In genomic region chr2:152653874-152654715, GRCm38 (mm10) we compare ENCODE assay signal across 9 mouse cellular contexts. TPM values are rescaled to one million over a fixed set of nuclear protein-coding genes. Genes with fewer than 3 reads are reported as not detected.
DNase-seq lines count a peak whose midpoint lies in the region; ATAC-seq lines count a peak whose summit lies in the region.
"Had no signal": no experiment of that assay in that cellular context is flagged by ENCODE, and none has a peak within 500 bp of the region (broad histone marks: within the 10 kb centered on the region; RNA-seq: fewer than 3 reads in every experiment).

No protein-coding gene starts in this region.

- peaks cover 25% of the 10 kb centered on the region for H3K4me1 ChIP-seq in kidney, embryonic 15.5 days
- H3K4me1 ChIP-seq in forebrain, embryonic 14.5 days (ENCODE audit: control insufficient read depth, insufficient read depth, low read length), result no peaks in the 10 kb centered on the region; the same call in 1 of the 2 replicates
- H3K4me1 ChIP-seq in hindbrain, embryonic 12.5 days, result peaks cover 9% of the 10 kb centered on the region

- no peak overlapping the region for H3K4me3 ChIP-seq in kidney, embryonic 15.5 days (replicated peaks)
- no peak overlapping the region for H3K4me3 ChIP-seq in forebrain, embryonic 14.5 days (ENCODE audit: low read depth, low read length)
- H3K4me3 ChIP-seq in hindbrain, embryonic 12.5 days, result 0 out of 2 replicates have a peak overlapping the region, but pooled peaks have one; percentile 1

- no peak overlapping the region for H3K27ac ChIP-seq in kidney, embryonic 15.5 days
- H3K27ac ChIP-seq in forebrain, embryonic 14.5 days (ENCODE audit: low read depth, low read length), result peak overlapping the region; percentile 79
- peak overlapping the region; percentile 83 for H3K27ac ChIP-seq in hindbrain, embryonic 12.5 days

- H3K9me3 ChIP-seq in kidney, embryonic 15.5 days (replicated peaks), result no peaks in the 10 kb centered on the region
- no peaks in the 10 kb centered on the region for H3K9me3 ChIP-seq in forebrain, embryonic 14.5 days (replicated peaks; ENCODE audit: control insufficient read depth, low read length)
- no peaks in the 10 kb centered on the region for H3K9me3 ChIP-seq in hindbrain, embryonic 12.5 days (replicated peaks)

- 47% methylated on average over 14 of the region's 14 CpGs for WGBS in kidney, embryonic 15.5 days
- 58% methylated on average over 14 of the region's 14 CpGs for WGBS in forebrain, embryonic 14.5 days
- 44% methylated on average over 14 of the region's 14 CpGs for WGBS in hindbrain, embryonic 12.5 days

- 0 out of 2 replicates have a peak, but pooled peaks have one; percentile 7 for ATAC-seq in kidney, embryonic 15.5 days (replicated peaks; ENCODE audit: low FRiP score)
- peak; percentile 94 for ATAC-seq in forebrain, embryonic 14.5 days
- peak; percentile 86 for ATAC-seq in hindbrain, embryonic 12.5 days (ENCODE audit: low FRiP score)
- ATAC-seq in megakaryocyte, adult 5-6 weeks (ENCODE audit: poor library complexity, severe bottlenecking), result peak; percentile 41

- H3K9ac ChIP-seq in kidney, embryonic 15.5 days, result no peak overlapping the region
- H3K9ac ChIP-seq in forebrain, embryonic 14.5 days (ENCODE audit: low read length), result no peak overlapping the region
- no peak overlapping the region for H3K9ac ChIP-seq in hindbrain, embryonic 12.5 days

- no peak overlapping the region for H3K4me2 ChIP-seq in kidney, embryonic 15.5 days
- H3K4me2 ChIP-seq in forebrain, embryonic 14.5 days (ENCODE audit: low read length), result peak overlapping the region; percentile 26; the same call in 1 of the 2 replicates
- H3K4me2 ChIP-seq in hindbrain, embryonic 12.5 days (replicated peaks), result peak overlapping the region; percentile 37

- no peaks in the 10 kb centered on the region for H3K36me3 ChIP-seq in kidney, embryonic 15.5 days
- no peaks in the 10 kb centered on the region for H3K36me3 ChIP-seq in forebrain, embryonic 14.5 days (ENCODE audit: control insufficient read depth, insufficient read depth, low read length)
- no peaks in the 10 kb centered on the region for H3K36me3 ChIP-seq in hindbrain, embryonic 12.5 days

- H3K27me3 ChIP-seq in kidney, embryonic 15.5 days, result no peaks in the 10 kb centered on the region
- no peaks in the 10 kb centered on the region for H3K27me3 ChIP-seq in forebrain, embryonic 14.5 days (replicated peaks; ENCODE audit: control insufficient read depth, insufficient read depth, low read length)
- H3K27me3 ChIP-seq in hindbrain, embryonic 12.5 days, result no peaks in the 10 kb centered on the region

- no peak for DNase-seq in kidney, adult 9 months
- DNase-seq in Muller cell, postnatal 12 days (ENCODE audit: inconsistent ontology term), result peak; percentile 68
- DNase-seq in forebrain, embryonic 14.5 days (ENCODE audit: low spot score), result peak; percentile 92
- peak; percentile 70 for DNase-seq in skeletal muscle tissue, adult 2 months (ENCODE audit: low read depth, low spot score)
- no peak for DNase-seq in cerebellum, adult 11 months

RNA-seq across cellular contexts. Expression of gene H13, which starts 15.2 kb away (rescaled TPM):
- polyA plus RNA-seq in kidney, embryonic 15.5 days (2015; fragmentation: Nextera tagmentation; extraction: Ambion mirVana), result 141 and 147 TPM in 2 replicates
- 136 and 161 TPM in 2 replicates for polyA plus RNA-seq in forebrain, embryonic 14.5 days (2014; fragmentation: Nextera tagmentation; extraction: Ambion mirVana)
- polyA plus RNA-seq in hindbrain, embryonic 12.5 days (2016; fragmentation: Nextera tagmentation; extraction: Ambion mirVana), result 153 and 157 TPM in 2 replicates
- total RNA-seq in megakaryocyte, adult 5-6 weeks (2015), result 165 and 166 TPM in 2 replicates
- 100 and 109 TPM in 2 replicates for total RNA-seq in megakaryocyte, adult 5-6 weeks (2017)

RNA-seq across cellular contexts. Expression of gene Rem1, which starts 27.3 kb away (rescaled TPM):
- 59.1 and 62.5 TPM in 2 replicates for polyA plus RNA-seq in kidney, embryonic 15.5 days (2015; fragmentation: Nextera tagmentation; extraction: Ambion mirVana)
- 0.34 and 0.53 TPM in 2 replicates for polyA plus RNA-seq in forebrain, embryonic 14.5 days (2014; fragmentation: Nextera tagmentation; extraction: Ambion mirVana)
- 0.72 and 0.82 TPM in 2 replicates for polyA plus RNA-seq in hindbrain, embryonic 12.5 days (2016; fragmentation: Nextera tagmentation; extraction: Ambion mirVana)
- total RNA-seq in megakaryocyte, adult 5-6 weeks (2015), result 8.9 and 10.2 TPM in 2 replicates
- total RNA-seq in megakaryocyte, adult 5-6 weeks (2017), result 9.0 and 15.4 TPM in 2 replicates

RNA-seq across cellular contexts. Expression of gene Defb25, which starts 31.2 kb away (rescaled TPM):
- 23.2 and 25.2 TPM in 2 replicates for polyA plus RNA-seq in kidney, embryonic 15.5 days (2015; fragmentation: Nextera tagmentation; extraction: Ambion mirVana)
- polyA plus RNA-seq in forebrain, embryonic 14.5 days (2014; fragmentation: Nextera tagmentation; extraction: Ambion mirVana), result not detected in 2 replicates
- not detected in 2 replicates for polyA plus RNA-seq in hindbrain, embryonic 12.5 days (2016; fragmentation: Nextera tagmentation; extraction: Ambion mirVana)
- not detected in 2 replicates for total RNA-seq in megakaryocyte, adult 5-6 weeks (2015)
- not detected in 2 replicates for total RNA-seq in megakaryocyte, adult 5-6 weeks (2017)

RNA-seq across cellular contexts. Expression of gene Mcts2, which starts 32.7 kb away (rescaled TPM):
- polyA plus RNA-seq in kidney, embryonic 15.5 days (2015; fragmentation: Nextera tagmentation; extraction: Ambion mirVana), result 29.5 and 31.0 TPM in 2 replicates
- polyA plus RNA-seq in forebrain, embryonic 14.5 days (2014; fragmentation: Nextera tagmentation; extraction: Ambion mirVana), result 35.8 and 42.6 TPM in 2 replicates
- 34.9 and 40.5 TPM in 2 replicates for polyA plus RNA-seq in hindbrain, embryonic 12.5 days (2016; fragmentation: Nextera tagmentation; extraction: Ambion mirVana)
- total RNA-seq in megakaryocyte, adult 5-6 weeks (2015), result 8.4 and 9.3 TPM in 2 replicates
- total RNA-seq in megakaryocyte, adult 5-6 weeks (2017), result 7.1 and 8.3 TPM in 2 replicates

RNA-seq across cellular contexts. Expression of gene Defb36, which starts 50.0 kb away (rescaled TPM):
- polyA plus RNA-seq in kidney, embryonic 15.5 days (2015; fragmentation: Nextera tagmentation; extraction: Ambion mirVana), result 0.67 and 0.88 TPM in 2 replicates
- not detected in 2 replicates for polyA plus RNA-seq in forebrain, embryonic 14.5 days (2014; fragmentation: Nextera tagmentation; extraction: Ambion mirVana)
- polyA plus RNA-seq in hindbrain, embryonic 12.5 days (2016; fragmentation: Nextera tagmentation; extraction: Ambion mirVana), result not detected in 2 replicates
- total RNA-seq in megakaryocyte, adult 5-6 weeks (2015), result not detected in 2 replicates
- not detected in 2 replicates for total RNA-seq in megakaryocyte, adult 5-6 weeks (2017)
- total RNA-seq: adrenal gland, adult 18-20 months had no signal

Comparison
In these comparisons a context has a peak if more than half of its experiments do, and no peak if none do; other contexts are left out.
1. ATAC-seq: peak in every context shown above with its lines; median percentile 94 in forebrain, embryonic 14.5 days; 86 in hindbrain, embryonic 12.5 days; 41 in megakaryocyte, adult 5-6 weeks; 7 in kidney, embryonic 15.5 days.
2. DNase-seq: peak in Muller cell, postnatal 12 days (single experiment), forebrain, embryonic 14.5 days (single experiment) and skeletal muscle tissue, adult 2 months (single experiment); none in kidney, adult 9 months (single experiment) and cerebellum, adult 11 months (single experiment).
3. RNA of gene Rem1, which starts 27.3 kb away (polyA plus RNA-seq): 59.1 to 62.5 TPM in kidney, embryonic 15.5 days; 0.72 to 0.82 TPM in hindbrain, embryonic 12.5 days and 0.34 to 0.53 TPM in forebrain, embryonic 14.5 days; every median in the first group is over 10 times any median in the second.
4. RNA of gene Defb25, which starts 31.2 kb away (polyA plus RNA-seq): 23.2 to 25.2 TPM in kidney, embryonic 15.5 days; not detected in forebrain, embryonic 14.5 days and not detected in hindbrain, embryonic 12.5 days; every median in the first group is over 10 times any median in the second.